Mouse (Mus musculus): Measurements from ENCODE around the gene Fes. TPM values are rescaled to one million over a fixed set of nuclear protein-coding genes. Genes with fewer than 3 reads are reported as not detected.

The Fes gene
- total RNA-seq (2015; ENCODE audit: low replicate concordance) (31.0 and 53.2 TPM in 2 replicates), total RNA-seq (2017; ENCODE audit: low replicate concordance) (9.1 and 17.2 TPM in 2 replicates)

- no peak for ATAC-seq (replicated peaks; ENCODE audit: low FRiP score, poor library complexity, severe bottlenecking)
These were observed at the start of gene Fes for GRCm38 (mm10) chr7:80387633-80388543. TSS of gene Fes (minus strand) at chr7:80387946.

GRCm38 (mm10) chr7:80436571-80436970 is 48.8 kb upstream of the Fes start:
- ATAC-seq (replicated peaks; ENCODE audit: low FRiP score, poor library complexity, severe bottlenecking), result no peak

GRCm38 (mm10) chr7:80435594-80435993 is 47.8 kb upstream of the Fes start:
- ATAC-seq (replicated peaks; ENCODE audit: low FRiP score, poor library complexity, severe bottlenecking), result 0 out of 2 replicates have a peak, but pooled peaks have one; percentile 57

GRCm38 (mm10) chr7:80429661-80430060 is 41.9 kb upstream of the Fes start:
- no peak for ATAC-seq (replicated peaks; ENCODE audit: low FRiP score, poor library complexity, severe bottlenecking)

- ATAC-seq (replicated peaks; ENCODE audit: low FRiP score, poor library complexity, severe bottlenecking), result no peak
These were observed 40.0 kb upstream of the Fes start for GRCm38 (mm10) chr7:80427730-80428129.

GRCm38 (mm10) chr7:80426363-80426762 is 38.6 kb upstream of the Fes start:
- no peak for ATAC-seq (replicated peaks; ENCODE audit: low FRiP score, poor library complexity, severe bottlenecking)

- ATAC-seq (replicated peaks; ENCODE audit: low FRiP score, poor library complexity, severe bottlenecking), result peak; percentile 32; the same call in 1 of the 2 replicates
These were observed 37.0 kb upstream of the Fes start for GRCm38 (mm10) chr7:80424722-80425121.

GRCm38 (mm10) chr7:80422759-80423480 is 35.2 kb upstream of the Fes start:
- ATAC-seq (replicated peaks; ENCODE audit: low FRiP score, poor library complexity, severe bottlenecking), result peak; percentile 81

- no peak for ATAC-seq (replicated peaks; ENCODE audit: low FRiP score, poor library complexity, severe bottlenecking)
These were observed 33.8 kb upstream of the Fes start for GRCm38 (mm10) chr7:80421576-80421975.

- ATAC-seq (replicated peaks; ENCODE audit: low FRiP score, poor library complexity, severe bottlenecking), result no peak
These were observed 32.8 kb upstream of the Fes start for GRCm38 (mm10) chr7:80420586-80420985.

- ATAC-seq (replicated peaks; ENCODE audit: low FRiP score, poor library complexity, severe bottlenecking), result no peak
These were observed 31.5 kb upstream of the Fes start for GRCm38 (mm10) chr7:80419278-80419677.

GRCm38 (mm10) chr7:80418036-80418435 is 30.3 kb upstream of the Fes start:
- ATAC-seq (replicated peaks; ENCODE audit: low FRiP score, poor library complexity, severe bottlenecking), result no peak

GRCm38 (mm10) chr7:80417601-80418000 is 29.9 kb upstream of the Fes start:
- no peak for ATAC-seq (replicated peaks; ENCODE audit: low FRiP score, poor library complexity, severe bottlenecking)

GRCm38 (mm10) chr7:80416969-80417368 is 29.2 kb upstream of the Fes start:
- no peak for ATAC-seq (replicated peaks; ENCODE audit: low FRiP score, poor library complexity, severe bottlenecking)

- no peak for ATAC-seq (replicated peaks; ENCODE audit: low FRiP score, poor library complexity, severe bottlenecking)
These were observed 26.6 kb upstream of the Fes start for GRCm38 (mm10) chr7:80414303-80414855.

- ATAC-seq (replicated peaks; ENCODE audit: low FRiP score, poor library complexity, severe bottlenecking), result no peak
These were observed 26.0 kb upstream of the Fes start for GRCm38 (mm10) chr7:80413512-80414302.

GRCm38 (mm10) chr7:80412781-80413180 is 25.0 kb upstream of the Fes start:
- ATAC-seq (replicated peaks; ENCODE audit: low FRiP score, poor library complexity, severe bottlenecking), result no peak

- no peak for ATAC-seq (replicated peaks; ENCODE audit: low FRiP score, poor library complexity, severe bottlenecking)
These were observed 24.5 kb upstream of the Fes start for GRCm38 (mm10) chr7:80412279-80412678.

- no peak for ATAC-seq (replicated peaks; ENCODE audit: low FRiP score, poor library complexity, severe bottlenecking)
These were observed 22.6 kb upstream of the Fes start for GRCm38 (mm10) chr7:80410380-80410779.

GRCm38 (mm10) chr7:80407712-80408111 is 20.0 kb upstream of the Fes start:
- ATAC-seq (replicated peaks; ENCODE audit: low FRiP score, poor library complexity, severe bottlenecking), result no peak

Data from erythroid progenitor cell, adult 5-6 weeks (primary cell).